Mouse (Mus musculus) CD4-positive, CD25-positive, alpha-beta regulatory T cell, adult 4 months (primary cell): ENCODE measurements around the gene Ywhag. TPM values are rescaled to one million over a fixed set of nuclear protein-coding genes. Genes with fewer than 3 reads are reported as not detected.

Source experiments
- ATAC-seq: one replicate; pipeline ENCODE4 v1.8.0; 2017
- polyA plus RNA-seq, 2 experiments: library from polyadenylated mRNA; unstranded; fragments of 100-300 nt; shearing (Covaris generic); gene quantifications; one replicate each; pipeline ENCODE4 v1.2.1; 2017

Ywhag gene
- polyA plus RNA-seq, 2 experiments from 2014 or later, result 29.6 to 47.8 TPM

DNA sequence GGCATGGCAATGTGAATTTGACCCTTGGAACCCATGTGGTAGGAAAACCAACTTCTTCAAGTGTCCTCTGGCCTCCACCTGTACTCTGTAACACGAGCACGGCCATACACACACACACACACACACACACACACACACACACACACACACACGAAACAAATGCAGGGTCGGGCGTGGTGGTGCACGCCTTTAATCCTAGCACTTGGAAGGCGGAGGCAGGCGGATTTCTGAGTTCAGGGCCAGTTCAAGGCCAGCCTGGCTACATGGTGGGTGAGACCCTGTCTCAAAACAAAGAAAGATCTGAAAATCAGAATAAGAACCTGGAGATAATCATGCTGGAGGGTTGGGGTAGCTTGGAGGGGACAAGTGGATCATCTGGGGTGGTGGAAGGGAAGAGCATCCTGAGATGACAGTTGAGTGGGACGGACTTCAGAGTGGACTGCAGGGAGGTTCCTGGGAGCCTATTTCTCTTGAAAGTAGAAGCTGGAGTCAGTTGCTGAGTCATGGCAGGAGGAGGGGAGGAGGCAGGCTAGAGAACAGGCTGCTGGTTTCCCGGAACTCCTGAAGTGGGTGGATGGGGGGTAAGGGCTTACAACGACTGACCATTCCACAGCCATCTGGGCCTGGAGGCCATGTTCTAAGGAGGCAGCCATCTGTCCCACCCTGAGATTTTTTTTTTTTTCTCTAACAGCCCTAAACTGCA lies 16.4 kb upstream of the Ywhag start:
- no peak for ATAC-seq

DNA sequence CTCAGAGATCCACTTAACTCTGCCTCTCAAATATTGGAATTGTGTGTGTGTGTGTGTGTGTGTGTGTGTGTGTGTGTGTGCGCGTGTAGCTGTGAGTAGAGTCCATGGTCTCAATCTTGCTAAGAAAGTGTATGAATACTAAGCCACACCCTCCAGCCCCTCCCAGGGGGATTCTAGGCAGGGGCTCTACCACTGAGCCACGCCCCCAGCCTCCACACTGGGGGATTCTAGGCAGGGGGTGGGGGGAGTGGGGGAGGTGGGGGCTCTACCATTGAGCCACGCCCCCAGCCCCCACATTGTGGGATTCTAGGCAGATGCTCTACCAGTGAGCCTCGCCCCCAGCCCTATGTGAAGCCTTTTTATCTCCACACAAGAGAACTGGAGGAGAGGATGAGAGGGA lies 12.2 kb upstream of the Ywhag start:
- no peak for ATAC-seq

DNA sequence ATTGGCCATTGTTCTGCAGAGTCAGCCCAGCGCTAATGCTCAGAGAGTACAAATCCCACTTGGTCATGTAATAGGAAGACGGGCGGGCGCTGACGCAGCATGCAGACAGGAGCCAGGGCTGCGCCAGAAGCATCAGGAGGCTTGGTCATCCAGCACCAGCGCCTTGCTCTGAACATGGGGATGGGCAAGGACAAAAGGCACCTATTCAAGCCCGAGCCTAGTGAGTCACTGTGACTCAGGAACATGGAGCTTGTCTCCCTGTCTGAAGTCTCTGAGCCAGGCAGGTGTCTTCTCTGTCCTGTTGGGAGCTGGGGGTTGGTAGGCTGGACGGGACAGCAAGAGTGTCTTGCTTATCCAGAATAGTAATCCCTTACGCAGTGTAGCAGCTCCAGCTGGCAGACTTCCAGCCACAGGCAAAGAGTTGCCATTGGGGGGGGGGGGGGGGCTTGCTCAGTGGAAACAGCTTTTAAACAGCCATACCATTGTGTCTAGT lies 11.5 kb upstream of the Ywhag start:
- no peak for ATAC-seq

DNA sequence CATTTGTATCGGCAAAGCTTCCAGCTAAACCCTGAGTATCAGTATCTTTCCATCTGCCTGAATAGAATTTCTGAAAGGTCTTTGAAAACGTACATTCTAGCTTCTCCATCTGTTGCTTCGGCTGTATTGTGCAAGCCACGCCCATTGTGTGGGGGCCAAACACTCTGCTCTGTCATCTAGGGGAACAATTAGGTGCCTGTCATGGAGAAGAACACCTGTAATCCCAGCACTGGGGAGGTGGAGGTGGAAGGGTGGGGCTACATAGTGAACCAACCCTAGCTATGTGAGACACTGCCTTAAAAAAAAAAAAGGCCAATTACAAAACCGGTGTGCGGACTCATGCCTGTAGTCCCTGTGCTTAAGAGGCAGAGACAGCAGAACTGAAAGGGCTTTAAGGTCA lies 8.3 kb upstream of the Ywhag start:
- no peak for ATAC-seq

DNA sequence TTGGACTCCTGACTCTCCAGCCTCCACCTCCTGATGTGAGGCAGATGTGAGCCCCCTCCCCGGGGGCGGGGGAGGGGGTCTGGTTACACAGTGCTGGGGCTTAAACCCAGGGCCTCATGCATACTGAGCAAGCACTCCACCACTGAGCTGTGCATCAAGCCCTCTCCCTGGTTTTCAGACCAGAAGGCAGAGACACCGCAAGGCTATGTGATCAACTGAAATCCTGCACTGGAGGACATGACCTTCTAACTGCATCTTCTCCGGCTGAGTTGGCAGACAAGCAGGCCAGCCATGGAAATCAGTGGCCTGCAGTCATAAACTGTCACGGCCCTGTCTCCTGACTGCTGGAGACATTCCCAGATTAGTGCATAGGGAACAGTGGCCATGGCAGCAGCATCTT lies 6.2 kb upstream of the Ywhag start:
- ATAC-seq, result no peak

DNA sequence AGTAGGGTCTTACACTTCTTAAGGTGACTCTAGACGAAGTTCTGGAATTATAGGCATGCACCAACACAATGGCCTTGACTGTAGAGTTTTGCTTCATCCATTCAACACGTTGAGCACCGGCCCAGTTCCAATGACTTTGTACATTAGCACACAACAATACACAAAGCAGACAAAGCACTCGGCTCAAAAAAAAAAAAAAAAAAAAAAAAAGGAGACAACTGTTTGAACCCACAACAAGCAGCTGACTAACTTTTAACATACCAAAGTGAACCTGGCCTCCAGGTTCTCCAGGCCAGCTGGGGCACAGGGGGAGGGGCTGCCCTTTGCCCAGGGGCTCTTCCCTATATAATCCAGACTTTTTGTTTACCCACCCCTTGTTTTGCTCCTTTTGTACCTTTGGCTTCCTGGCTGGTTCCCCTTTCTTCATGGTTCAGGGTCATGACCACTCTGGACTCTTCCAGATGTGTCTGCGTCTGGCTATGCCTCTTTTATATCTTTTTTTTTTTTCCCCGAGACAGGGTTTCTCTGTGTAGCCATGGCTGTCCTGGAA lies 1.3 kb upstream of the Ywhag start:
- ATAC-seq, result no peak

DNA sequence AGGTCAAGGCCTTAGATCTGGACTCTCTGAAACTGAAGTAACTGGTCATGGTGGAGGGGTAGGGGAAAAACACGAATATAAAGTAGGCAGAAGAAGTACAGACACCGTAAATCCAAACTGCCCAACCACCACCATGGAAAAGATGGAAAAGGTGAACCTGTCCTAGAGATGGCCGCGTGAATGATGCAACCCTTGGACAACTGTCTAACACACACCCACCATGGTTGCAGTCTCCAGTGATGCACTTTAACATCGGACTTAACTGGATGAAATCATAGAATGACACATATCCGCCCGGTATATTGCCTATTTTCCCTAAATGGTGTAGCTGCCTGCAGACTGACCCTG lies 734 bp upstream of the Ywhag start:
- peak; percentile 3 for ATAC-seq

DNA sequence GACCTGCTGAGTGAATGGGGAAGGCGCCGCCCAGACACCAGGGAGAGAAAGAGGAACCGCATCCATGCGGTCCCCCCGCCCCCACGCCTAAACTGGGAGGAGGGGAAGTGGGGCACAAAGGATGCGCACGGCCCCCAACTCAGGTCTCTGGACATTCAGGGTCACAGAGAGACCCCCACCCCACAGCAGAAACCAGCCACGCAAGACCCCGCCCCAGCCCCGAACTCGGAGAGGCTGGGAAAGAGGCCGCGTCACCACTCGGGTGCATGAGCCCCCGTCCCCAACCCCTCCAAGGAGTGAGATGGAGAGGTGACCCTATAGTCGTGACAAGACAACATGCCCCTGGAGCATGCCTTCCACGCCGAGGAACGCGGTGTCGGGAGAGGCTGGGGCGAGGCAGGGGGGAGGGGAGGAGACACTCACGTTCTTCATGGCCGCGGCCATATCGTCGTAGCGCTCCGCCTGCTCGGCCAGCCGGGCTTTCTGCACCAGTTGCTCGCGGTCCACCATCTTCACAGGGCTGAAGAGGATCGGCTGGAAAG lies 445 bp downstream of the Ywhag start:
- ATAC-seq, result peak; percentile 36

DNA sequence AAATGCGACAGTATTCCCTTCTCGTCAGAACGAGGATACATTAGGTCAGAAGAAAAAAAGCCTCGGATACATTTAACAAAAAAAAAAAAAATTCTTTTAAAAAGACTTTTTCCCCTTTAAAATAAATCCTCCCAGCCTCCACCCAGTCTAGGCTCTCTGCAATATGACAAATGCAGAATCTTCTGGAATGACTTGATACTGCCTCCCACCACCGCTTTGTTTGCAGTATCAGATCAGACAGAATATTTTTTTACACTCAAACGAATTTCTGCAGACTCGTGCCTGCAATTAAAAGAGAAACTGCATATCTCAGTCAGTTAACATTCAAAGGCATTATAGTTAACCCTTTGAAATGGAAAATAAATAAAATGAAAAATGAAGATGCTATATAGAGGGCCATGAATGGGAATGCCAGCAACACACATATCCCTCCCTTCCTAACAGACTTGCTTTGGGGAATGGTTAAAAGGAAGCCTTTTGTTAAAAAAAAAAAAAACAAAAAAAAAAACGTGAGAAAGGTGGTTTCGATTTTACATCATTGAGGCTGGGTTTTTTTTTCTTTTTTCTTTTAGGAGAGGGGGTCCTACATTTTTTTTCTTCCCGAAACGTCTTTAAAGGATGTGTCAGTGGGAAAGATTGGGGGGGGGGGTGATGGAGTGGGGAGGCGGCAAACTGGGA lies 1.1 kb downstream of the Ywhag start:
- no peak for ATAC-seq

DNA sequence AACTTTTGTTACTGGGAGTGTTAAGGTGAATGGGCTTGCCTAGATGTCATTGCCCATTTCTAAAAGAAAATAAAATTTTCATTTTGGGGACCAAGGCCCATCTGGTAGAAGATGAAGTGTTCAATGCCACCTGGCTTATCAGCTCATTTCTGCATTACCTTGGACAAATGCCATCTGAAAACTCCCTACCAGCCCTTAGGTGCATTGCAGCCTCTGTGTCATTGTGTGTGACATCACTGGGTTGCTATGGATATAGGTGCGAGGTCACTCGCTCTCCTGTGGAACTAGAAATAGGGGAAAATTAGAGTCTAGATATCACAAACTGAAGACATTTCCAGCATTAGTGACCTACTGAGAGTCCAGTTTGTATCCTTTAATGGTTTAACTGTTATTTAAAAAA lies 2.1 kb downstream of the Ywhag start:
- ATAC-seq, result no peak

DNA sequence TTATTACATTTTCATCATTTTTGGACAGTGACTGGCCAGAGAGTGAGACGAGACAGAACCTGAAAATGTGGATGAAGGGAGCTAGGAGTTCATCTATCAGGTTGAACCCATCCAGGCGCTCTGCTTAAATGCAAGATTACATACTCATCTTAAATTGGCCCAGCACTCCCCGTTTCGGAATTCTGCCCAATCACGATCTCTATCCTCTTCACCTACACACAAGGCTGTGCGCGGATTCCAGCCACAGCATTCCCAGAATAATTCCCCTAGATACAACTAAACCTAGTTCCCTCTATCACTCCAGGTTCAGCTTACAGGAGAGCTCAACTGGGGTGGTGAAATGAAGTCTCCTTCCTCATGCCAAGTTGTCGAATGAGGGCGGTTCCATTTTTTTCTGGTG lies 2.9 kb downstream of the Ywhag start:
- no peak for ATAC-seq

DNA sequence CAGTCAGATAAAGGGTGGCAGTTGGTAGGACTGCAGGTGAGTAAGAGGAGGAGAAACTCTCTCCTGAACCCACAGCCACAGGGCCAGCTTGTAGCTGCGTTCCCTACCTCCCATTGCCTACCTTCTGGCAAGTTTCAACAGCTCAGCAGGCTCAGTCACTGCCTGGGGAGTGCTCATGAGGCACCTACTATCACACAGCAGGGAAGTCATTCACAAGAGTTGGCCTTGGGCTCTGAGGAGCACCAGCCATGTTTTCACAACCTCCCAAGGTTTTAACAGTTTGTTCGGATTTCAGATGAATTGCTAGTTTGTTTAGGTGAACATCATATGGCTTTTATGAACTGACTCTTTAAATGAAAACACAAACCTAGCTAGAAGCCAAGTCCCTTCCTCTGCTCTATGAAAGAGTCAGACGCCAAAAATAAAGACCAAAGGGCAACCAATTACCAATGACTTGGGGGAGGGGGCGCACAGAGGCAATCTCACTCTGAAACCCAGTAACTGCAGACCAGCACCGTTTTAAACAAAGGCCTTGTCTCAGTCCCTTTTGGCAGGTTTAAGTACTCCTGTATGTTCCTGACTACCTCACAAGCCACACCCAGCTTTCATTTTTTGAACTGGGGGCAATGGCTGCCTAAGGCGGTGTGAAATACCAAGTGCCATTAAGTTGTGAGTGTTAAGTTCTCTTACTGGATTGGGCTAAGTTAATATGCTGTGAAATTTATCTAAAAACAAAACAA lies 4.6 kb downstream of the Ywhag start:
- ATAC-seq, result no peak

DNA sequence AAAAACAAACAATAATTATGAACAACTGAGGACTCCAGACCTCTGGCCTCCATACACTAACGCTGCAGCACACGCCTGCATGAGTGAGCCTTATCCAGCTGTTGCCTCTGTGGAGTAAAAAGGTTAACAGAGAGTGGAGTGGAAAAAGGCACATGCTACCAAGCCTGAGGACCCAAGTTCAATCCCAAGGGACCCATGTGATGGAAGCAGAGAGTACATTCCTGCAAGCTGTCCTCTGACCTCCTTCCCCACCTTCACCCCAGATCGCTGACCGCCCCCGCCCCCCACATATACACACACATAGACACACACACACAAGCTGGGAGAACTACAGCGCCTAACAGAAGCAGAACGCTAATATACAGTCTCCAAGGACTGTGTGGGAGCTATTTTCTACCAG lies 10.5 kb downstream of the Ywhag start:
- ATAC-seq, result no peak

DNA sequence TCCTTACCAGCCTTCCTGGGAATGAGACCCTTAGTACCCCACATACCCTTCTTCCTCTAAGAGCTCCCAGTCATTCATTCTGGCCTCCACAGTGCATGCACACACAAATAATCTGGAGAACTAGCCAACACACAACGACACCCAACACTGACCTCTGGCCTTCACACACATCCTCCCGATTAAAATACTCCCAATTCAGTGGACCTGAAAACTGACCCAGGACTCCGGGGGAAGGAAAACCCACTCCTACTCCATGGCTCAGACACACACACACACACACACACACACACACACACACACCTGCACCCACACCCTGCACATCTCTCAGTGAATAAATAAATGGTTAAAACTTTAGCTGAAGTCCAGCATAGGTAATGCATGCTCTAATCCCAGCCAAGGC lies 14.5 kb downstream of the Ywhag start:
- no peak for ATAC-seq

DNA sequence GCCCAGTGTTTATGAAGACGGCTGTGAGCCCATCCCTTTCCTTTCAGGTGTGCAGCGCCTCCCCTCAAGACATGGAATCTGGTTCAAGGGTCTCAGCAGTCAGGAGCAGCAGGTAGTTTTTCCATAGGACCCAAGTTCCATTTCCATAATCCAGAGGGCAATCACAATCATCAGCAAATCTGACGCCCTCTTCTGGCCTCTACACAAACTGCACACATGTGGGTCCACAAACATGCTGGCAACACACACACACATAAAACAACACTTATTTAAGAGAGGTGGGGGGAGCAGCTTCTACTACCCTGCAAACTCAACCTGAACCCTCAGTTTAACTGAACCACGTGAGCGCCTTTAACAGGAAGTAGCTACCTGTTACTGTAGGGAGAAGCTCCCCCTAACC lies 15.8 kb downstream of the Ywhag start:
- ATAC-seq, result no peak

DNA sequence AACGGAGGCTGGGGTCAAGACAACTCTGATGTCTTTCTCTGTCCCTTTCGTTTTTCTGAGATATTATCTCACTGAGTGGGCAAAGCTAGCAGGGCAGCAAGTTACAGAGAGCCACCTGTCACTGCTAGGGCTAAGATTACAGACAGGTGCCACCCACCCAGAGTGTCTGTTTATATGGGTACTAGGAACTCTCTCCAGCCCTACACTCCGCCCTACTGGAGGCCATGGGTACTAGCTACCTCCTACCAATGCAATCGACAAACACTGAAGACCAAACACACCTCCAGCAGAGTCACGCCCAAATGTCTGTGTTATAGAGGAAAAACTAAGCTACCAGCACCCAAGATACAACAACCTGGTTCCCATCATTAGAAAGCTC lies 16.4 kb downstream of the Ywhag start:
- ATAC-seq, result no peak

DNA sequence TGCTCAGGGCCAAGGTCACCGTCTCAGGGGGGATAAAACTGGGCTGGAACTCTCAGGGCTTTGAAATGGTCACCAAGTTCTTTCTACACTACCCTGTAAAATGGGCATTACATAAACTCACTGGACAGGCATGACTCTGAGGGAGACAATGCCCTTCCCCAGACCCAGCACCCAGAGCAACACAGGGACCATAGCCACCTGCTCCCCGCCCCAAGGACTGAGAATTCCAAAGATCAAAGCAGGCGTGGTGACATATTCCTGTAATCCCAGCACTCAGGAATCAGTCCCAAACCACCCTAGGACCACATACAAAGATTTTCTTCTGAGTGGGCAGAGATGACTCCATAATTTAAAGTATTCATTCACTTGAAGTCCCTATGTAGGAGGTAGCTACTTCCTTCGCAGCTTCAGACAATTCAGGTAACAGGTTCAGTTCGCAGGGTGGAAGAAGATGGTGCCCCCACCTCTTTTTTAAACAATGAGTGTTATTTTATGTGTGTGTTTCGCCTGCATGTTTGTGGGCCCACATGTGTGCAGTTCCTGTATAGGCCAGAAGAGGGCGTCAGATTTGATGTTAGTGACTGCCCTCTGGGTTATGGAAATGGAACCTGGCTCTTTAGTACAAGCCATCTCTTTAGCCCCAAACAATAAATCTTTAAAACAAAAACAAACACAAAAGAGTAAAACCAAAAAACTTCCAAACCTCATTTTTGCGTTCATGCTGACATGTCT lies 16.9 kb downstream of the Ywhag start:
- ATAC-seq, result no peak

DNA sequence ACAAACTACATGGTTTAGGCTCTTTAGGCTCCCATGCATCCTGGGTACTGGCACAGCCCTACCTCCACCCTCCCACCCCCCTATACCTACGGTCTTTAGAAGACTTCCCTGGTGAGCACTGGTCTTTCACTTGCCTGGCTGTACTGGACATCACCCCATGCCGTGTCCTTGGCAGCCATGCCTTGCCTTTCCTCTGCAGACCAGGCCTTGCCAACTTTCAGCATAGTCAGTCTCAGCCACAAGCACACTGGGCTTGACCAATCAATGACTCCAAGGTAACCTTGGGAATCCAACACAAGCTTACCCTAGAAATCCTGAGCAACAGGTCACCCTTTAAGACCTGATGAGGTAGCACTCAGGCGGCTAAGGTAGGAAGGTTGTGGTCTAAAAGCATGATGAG lies 17.8 kb downstream of the Ywhag start:
- ATAC-seq, result no peak

DNA sequence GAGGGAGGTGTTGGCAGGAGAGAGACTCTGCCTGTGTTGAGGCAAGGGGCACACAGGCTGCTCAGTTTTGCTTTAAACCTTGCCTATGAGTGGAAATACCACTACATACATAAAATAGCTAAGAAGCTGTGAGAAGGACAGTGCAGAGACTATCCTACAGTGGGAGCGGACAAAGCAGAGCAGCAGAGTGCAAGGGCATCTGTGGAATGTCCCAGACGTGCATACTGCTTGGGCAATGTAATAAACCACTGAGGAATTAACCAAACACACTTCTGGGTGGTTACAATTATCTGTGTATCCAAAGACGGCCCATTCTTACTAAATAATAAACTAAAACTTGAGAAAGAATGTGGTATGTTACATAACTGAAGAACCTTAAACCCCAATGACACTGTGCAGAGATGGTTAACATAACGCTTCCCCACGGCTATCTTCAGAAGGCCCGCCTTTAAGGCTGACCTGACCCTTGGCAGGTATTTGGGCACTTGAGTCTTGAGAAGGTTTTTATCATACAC lies 18.3 kb downstream of the Ywhag start:
- ATAC-seq, result no peak

DNA sequence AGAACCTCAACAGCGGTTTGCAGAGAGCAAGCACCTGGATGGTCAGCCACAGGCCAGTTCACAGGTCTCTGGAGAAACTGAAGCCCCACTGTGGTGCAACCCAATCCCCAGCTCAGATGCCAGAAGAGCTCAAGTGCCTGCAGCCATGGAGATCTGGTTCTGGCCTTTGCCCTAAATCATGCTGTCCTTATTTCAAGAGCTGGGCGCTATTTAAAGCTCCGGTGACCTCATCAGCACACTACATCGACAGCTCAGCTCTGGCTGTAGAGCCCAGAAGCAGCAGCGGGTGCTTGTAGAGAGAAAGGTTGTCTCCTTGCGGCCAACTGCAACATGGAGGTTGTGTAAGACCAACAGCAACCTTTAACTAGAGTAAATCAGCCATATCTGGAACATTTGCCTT lies 20.3 kb downstream of the Ywhag start:
- ATAC-seq, result no peak

DNA sequence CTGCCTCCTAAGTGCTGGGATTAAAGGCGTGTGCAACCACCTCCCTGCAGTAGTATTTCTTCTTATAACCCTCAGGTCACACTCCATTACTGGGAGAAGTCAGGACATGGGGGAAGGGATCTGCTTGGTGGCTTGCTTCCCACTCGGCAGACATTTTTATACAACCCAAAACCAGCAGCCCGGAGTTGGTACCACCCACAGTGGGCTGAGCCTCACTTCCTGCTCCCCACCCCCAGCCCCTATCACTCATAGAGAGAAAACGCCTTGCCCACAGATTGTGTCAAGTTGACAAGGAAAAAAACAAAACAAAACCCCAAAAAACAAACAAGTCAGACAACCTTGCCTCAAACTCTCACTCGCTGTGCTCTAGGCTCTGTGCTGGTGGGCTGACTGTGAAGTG lies 21.2 kb downstream of the Ywhag start:
- ATAC-seq, result peak; percentile 92

DNA sequence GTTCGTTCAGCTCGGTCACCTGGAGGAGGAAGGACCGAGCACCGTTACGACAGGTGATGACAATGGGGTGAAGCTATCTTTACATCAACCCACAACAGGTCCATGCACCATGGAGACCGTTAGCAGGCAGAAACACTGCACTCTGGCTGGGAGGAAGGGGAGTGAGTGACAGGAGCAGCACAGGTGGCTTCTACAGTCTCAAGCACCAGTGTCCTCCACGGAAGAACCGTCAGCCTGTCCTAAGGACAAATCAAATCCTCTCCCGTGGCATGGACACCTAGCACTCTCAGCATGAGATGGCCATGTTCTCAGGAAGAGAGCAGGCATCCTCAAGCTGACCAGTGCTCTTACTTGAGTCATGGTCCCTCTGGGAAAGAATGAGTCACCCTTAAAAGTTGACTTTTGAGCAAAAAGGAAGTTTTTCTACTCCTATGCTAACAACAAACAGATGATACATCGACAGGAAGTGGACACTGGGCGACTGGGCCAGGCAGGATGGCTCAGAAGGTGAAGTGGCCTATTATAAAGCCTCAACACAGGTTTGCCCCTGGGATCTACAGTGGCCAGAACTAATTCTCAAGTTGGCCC lies 22.7 kb downstream of the Ywhag start:
- ATAC-seq, result no peak
